Mouse (Mus musculus) cerebellum, postnatal 36 days (tissue): Measurements from ENCODE around the gene Gm28308.

Experiments
- DNase-seq, 2 experiments: peaks; one replicate each; pipeline ENCODE4 v3.0.0; 2021 to 2022; ENCODE audit warnings: mixed read lengths in 2 of 2

Gm28308 gene

DNA sequence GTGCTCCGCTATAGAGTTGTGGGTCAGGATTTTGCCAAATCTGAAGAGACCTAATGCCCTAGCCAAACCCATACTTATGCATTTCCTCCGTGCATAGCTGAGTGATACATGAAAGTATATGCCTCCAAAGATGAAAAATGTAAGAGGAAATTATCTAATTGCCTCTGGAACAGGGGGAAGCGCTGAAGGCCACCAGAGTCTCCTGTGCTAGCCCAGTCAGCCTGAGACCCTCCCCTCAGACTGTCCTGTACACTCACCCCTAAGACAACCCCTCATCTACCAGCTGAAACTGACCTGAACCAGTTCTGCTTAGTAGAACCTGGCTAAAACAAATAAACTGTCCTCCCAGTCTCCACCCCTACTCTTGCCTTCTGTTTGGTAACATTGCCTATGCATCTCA lies 32.4 kb downstream of the Gm28308 start:
- DNase-seq, result no peak

DNA sequence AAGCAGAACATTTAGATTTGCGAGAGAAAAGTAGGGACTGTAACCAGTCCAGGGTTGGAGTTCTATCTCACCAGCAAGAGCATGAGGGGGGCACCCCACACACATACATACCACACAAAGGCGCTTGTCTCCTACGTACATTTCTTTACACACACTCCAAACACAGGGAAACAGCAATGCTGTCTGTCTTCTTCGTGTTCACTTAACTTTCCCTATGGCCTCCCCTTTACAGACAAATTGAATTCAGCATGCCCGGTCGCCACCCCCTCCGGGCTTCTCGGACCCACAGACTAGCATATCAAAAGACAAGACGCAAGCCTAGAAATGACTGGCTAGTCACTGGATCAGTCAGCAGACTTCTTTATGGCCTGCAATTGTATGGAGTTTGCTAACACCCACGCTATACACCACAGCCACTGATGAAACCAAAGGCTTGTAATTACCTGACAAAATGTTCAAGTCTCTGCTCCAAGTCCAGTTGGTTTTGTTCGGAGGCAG lies 32.9 kb downstream of the Gm28308 start:
- DNase-seq, result no peak

DNA sequence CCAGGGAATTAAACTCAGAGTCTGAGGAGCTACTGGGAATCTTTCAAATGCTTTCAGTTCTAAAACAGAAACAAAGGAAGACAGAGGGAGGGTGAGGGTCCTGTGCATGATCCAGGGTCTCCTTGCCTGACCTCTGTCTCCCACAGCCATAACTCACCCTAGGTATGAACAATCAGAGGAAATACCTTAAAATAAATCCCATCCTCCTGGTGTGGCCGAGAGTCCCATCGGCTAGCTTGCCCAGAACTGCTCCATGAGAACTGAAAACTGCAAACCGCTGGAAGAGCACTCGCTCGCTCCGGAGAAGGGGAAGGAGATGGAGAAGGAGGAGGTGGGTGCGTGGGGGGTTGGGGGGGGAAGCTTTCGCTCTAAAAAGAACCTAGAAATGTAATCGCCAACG lies 33.4 kb downstream of the Gm28308 start:
- no peak for DNase-seq

DNA sequence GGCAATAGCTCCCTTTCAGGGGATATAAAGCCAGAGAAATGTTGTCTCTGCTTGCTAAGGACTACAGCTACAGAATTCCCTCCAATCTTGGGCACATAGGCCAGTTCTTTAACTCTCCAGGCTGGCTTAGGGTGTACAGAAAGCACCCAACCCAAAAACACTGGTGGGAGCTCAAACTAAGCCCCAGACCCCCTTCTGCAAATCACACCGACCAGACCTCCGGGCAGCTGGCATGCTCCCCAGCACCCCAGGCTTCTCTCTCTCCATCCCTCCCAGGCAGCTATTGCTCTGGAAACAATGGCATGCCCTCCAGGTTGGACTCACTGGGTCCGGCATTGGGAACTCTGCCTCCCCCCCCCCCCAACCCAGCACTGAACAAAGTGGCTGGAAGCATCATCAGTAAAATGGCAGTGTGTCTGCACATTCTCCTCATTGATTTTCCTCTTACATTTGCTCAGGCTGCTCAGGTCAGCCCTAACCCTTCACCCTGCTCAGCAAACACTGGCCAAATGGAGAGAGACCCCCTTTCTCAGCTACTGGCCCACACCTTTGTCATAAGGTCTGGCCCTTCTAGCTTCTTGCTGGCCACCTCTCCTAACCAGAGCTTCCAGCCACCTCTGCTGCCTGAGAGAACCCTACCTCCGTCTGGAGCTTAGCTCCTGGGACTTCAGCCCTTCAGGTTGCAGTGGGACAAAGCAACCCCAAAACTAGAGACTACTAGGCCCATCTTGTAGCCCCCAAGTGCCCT lies 34.0 kb downstream of the Gm28308 start:
- no peak for DNase-seq

DNA sequence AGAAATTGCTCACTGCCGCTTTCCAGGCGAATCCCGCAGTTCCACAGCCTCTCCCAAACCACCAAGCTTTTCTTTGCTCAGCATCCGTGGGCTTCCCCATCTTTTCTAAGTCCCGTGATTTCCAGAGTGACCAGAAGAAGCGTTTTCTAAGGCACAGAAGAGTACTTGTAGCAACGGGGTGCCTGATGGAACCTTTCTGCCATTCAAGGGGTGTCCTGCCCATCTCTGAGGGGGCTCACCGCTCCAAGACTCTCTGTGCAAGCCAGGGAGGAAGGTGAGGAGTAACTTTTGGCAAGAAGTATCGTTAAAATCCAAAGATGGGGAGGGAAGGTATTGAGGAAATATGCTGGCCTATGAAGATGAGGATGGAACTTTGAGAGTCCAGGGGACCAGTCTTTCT lies 35.3 kb downstream of the Gm28308 start:
- DNase-seq, result no peak

DNA sequence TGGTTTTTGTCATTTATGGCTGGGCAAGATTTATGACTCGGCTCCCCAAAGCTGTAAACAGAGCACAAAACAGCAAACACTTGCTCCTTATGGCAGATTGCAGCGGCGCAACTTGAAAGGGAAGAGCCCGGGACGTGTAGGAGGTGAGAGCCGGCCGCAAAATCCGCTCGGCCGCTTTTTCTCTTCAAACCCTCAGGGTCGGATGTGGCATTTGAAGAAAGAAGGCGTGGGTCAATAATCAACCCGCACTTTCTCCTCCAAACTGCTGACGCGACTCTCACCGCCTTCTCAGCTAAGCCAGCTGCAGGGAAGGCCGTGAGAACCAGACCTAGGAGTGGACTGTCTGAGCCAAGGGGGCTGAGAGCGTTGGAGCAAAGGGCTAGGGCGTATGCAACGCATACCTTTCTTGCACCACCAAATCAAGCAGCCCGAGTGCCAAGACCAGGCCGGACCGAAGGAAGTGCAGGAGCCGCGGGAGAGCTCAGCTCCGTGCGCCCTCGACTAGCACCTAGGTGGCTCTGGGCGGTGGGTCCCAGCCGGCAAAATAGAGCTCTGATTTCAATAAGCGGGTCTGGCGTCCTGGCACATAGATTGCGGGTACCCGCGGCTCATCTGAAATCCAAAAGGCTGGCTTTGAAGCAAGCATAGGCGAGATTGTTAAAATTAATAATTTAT lies 35.9 kb downstream of the Gm28308 start, which contains the start of gene 5730596B20Rik:
Gene 5730596B20Rik (plus strand): TSS at position 438 of the 675 bp plus-strand sequence.
- DNase-seq, result no peak

DNA sequence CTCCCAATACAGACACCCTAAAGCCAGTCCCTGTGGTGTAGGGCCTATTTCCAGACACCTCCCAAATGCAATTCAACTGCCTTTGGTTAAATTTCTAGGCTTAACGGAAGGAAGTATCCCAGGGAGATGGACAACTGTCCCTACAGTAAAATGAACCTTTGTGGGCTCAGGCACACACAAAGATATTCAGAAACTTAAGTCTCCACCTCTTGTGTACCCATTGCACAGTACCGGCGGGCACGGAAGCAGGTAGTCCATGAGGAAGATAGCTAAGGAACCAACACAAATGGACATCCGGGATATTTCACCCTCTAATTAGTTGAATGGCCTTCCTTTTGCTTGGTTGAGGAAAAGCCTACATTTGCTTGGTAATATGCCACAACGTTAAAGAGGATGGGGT lies 36.7 kb downstream of the Gm28308 start:
- DNase-seq, result no peak

DNA sequence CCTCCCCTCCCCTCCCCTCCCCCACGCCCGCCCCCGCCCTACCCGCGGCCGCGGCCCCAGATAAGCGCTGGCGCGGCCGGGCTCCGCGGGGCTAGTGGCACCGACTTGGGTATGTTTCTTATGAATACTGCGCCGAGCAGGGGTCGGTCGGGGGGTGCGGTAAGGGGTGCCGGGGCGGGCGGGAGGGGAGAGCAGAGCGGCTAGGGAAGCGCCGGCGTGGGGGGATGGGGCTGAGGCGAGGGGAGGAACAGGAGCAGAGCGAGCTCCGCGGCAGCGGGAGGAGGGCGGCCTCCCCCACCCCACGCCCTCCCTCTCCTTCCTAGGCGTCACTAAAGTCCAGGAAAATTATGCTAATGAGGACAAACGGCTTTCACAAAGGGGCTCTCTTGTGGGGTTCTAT lies 37.3 kb downstream of the Gm28308 start:
- DNase-seq, result no peak

DNA sequence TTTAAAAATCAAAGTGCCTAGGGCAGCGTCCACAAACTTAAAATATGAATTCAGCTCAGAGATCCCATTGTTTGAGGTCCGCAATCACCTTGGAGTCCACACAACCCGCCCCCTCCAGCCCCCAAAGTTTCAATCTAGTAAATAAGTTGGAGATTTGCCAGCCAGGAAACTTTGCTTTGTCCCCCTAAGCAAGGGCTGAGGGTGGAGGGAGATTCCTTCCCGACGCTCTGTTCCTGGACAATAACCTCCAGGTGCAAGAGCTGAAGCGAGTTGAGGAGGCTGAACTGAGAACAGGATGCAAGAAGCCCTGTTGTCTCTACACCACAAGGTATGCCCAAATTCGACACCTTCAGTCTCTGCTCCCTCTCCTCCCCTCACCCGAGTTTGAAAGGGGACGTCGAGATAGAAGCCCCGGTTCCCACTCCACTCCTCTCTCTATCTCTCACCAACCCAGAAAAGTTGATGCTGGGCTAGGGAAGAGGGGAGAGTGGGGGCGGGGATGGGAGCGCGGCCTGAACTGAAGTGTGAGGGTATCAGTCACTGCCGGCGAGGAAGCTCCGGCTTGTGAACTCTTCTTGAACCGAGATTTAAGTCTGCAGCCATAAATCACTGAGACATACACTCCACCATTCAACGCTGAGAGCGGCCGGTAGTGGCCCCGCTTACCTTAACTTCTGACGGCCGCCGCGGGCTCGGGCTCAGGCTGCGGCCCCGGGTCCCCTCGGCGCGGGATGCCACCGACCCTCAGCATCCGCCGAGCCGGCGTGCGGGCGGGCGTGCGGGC lies 38.0 kb downstream of the Gm28308 start:
- DNase-seq, result no peak

DNA sequence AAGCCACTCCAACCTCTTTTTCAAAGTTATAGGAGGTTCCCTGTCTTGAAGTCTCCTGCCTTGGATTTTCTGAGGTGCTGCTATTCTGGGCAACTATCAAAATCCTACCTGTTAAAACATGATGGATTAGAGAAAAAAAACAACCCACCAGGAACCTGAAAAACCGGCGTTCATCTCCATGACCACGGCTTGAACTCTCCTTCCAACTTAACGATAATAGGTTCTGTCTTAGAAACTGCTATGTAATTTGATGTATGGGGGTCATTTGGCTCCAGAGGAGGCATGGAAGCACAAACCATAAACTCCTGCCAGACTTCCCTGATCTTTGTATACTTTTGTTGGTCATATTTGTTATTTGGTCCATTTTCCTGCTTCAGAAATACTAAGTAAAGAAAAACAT lies 39.5 kb downstream of the Gm28308 start:
- no peak for DNase-seq

DNA sequence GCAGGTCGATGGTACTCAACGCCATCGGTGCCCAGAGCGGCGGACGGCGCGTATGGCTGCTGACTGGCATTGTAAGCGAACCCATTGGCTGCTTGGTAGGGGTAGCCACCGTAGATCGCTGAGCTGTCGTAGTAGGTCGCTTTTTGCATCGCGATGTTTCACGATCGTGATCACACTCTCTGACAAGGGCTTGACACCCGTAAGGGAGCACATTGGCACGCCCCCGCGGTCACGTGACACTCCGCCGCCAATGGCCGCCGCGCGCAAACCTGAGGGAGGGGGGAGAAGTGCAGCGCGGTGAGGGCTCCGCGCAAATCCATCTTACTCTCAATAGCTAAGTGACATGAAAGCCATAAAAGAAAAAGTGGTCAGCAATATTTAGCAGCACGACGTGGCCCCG lies 40.6 kb downstream of the Gm28308 start:
- DNase-seq, result no peak

DNA sequence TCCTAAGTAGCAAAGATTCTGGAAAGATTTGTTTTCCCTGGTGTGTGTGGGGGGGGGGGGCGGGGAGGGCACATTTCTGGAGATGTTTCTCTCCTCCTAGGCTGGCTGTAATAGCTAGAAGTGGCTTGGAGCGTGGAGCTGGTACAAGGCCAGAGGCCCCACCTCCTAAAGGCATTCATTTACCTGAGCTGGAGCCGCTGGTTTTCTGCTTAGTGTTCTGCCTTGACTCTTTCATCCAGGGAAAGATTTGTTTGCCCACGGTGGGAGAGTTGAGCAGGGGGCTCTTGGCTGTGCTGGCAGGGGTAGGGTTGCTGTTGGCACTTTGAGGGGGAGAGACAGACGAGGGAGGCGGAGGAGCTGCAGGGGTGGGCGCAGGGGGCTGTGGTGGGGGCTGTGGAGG lies 41.2 kb downstream of the Gm28308 start:
- DNase-seq, result no peak

DNA sequence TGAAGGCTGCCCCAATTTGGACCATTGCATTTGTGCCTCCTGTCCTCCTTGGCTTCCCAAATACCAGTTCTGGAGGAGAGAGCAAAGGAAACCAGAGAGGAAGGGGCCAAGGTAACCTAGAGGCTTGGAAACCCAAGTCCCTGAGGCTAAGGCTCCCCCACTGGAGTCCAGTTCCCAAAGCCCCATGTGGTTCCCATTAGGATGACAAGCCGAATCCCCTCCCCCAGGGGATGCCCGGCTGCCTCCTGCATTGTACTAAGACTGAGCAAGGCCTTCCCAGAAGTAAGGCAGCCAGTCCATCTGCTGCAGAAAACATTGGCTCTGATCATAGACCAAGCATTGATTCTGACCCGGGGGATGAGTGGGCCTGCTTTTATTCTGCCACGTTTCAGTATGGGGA lies 41.8 kb downstream of the Gm28308 start:
- DNase-seq, result no peak

DNA sequence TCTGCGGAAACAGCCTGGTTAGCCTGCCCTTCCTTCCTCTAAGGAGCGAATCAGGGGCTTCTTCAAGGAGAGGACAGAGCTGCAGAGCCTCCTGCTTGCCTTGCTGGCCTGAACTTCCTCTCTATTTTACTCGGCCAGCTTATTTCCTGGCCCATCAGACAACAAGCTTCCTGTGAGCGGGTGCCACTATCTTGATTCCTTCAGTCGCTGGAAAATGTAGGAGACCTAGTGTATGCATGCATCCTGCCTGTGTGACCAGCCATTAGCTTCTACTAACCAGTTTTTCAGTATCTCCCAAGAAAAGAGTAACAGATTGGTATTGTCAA lies 42.3 kb downstream of the Gm28308 start:
- no peak for DNase-seq

DNA sequence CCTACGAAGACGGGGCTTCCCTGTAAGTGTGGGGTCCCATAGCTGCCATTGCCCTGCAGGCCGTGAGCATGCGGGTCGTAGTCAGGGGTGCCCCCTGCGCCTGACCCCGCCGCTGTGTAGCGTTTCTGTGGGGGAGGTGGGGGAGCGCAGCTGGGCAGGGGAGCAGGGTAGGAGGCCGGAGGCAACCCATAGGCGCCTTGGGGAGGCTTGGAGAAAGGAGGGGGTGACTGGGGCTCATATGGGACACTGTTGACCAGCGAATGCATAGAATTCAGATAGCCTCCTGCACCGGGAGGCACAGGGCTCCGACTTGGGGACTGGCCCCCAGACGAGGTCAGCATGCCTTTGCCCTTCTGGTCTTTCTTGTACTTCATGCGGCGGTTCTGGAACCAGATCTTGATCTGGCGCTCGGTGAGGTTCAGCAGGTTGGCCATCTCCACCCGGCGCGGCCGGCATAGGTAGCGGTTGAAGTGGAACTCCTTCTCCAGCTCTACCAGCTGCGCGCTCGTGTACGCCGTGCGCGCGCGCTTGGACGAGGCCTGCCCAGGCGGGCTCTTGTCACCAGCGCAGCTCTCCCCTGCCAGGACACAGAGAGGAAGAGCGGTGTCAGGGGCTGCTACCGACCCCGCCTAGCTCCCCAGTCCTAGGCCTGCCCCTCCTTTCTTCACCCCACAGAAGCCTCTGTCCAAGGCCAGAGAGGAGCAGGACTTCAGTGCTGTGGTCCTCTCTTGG lies 42.8 kb downstream of the Gm28308 start:
- DNase-seq, result no peak

DNA sequence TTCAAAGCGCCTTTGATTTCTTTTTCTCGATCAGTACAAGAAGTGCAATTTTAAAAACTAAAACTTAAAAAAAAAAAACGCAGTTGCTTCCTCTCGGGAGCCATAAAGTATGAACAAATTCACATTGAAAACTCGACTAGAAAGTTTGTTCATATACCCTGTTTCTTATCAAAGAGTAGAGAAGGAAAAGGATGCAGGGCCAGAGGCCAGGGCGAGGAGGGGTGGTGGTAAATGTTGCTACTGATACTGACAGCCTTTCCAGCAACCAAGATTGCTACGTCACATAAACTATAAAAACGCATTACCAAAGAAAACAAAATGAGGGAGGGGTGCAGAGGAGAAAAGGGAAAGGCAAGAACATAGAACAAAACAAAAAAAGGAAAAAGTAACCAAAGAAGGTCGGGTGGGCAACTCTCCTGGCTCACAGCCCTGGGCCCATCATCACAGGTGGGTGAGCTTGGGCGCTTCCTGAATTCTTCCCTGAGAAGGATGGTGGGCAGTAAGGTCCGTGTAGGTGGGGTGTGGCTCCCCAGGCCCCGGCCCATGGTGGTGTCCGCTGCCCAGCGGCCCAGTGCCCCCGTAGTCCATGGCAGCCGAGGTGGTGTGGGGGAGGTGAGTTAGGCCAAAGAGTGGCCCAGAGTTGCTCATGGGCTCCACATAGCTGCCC lies 43.5 kb downstream of the Gm28308 start:
- DNase-seq, result no peak

DNA sequence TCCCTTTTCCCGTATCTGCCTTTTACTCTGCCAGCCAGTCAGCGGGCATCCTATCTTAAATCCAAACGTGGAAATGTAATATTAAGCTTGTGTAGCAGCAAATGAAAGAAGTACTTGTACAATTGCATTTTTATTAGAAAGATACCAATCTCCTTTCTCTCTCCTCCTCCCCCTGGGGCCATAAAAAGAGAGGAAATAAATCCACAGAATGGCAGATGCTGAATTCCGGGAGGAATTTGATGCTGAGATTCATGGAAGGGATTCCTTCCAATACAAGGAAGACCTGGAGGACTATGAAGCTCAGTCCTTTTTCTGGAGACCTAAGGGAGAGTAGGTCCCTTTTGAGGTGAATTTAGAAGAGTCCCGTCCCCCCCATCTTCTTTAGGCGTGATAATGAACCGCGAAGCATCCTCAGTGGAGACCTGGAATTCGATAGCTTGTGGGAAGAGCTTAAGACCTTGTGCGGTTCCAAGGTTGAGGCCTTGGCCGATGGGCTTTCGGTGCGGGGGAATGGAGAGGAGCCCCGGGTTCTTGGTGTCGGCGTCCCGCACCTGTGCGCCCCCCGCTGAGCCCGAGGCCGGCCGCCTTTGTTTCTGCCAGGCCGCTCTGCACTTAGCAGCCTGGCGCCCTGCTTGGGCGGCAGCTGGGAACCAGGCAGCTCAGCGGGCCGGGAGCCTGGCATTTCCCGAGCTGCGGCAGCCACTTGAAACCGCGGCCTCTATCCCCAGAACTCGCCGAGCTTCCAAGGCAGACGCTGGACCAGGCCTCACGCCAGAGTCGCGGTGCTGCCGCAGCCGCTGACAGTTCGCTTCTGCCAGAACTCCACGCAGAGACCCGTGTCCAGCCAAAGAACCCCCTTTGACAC lies 44.7 kb downstream of the Gm28308 start:
- DNase-seq, result no peak

DNA sequence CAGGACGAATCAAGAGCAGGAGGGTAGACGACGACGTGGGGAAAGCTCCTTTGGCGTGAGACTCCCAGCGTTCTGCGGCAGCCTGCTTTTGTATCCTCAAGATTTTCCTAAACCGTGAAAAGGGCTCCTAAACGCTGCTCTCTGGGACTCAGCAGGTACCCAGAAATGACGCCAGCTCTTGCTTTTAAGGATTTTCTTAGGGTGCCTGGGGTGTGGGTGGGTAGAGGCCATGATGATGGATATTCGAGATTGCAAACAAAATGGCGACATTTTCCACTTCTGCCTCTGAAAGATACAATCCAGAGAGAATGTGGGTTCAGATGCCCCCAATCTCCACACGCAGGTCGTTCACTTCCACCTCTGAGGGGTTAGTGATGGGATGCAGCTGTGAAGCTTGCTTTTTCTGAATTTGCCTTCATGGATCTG lies 45.4 kb downstream of the Gm28308 start:
- DNase-seq, result no peak

DNA sequence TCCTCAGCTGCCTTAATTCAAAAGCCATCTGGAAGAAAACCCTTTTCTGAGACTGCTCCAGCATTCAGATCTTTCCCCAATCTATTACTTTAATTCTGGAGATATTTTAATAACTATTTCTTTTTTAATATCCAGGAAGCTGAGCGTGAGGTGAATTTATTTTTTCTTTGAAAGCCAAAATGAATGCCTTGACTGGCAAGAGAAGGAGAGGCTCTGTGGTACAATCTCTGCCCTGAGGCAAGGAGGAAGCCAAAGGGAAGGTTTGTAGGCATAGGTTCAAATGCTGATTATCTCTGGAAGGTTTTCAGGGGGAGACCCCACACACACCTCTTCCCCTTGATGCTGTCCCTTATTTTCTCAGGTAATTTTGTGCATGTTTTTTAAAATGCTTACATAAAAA lies 46.0 kb downstream of the Gm28308 start:
- DNase-seq, result no peak

DNA sequence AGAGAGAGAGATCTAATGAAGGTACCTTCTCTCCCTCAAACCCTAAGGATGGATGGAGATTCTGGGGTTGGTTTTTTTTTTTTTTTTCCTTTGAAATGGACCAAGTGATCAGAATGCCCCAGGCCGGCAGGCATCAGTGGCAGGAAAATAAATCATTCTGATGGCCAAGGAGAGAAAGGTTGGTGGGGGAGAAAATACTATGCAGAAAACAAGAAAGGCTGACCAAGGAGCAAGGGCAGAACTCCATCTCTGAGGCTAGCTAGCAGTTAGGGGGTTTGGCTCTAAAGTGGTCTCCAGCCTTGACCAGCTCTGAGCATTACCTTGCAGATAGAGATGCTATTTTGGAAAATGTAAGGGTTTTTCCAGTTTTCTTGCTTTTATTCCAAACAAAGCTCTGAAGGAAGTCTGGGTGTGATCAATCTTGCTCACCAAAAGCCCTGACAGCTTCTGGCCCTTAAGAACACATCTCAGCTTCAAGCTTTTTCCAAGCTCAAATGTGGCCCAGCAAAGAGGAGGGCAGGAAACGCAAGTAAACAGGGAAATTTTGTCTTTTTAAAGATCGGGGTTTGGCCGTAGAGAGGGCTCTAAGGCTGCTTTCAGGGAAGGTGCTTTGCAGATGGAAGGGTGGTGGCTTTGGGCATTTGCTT lies 46.6 kb downstream of the Gm28308 start:
- no peak for DNase-seq
